Comparison of ENCODE assay signal across 25 mouse cellular contexts in the genomic region with DNA sequence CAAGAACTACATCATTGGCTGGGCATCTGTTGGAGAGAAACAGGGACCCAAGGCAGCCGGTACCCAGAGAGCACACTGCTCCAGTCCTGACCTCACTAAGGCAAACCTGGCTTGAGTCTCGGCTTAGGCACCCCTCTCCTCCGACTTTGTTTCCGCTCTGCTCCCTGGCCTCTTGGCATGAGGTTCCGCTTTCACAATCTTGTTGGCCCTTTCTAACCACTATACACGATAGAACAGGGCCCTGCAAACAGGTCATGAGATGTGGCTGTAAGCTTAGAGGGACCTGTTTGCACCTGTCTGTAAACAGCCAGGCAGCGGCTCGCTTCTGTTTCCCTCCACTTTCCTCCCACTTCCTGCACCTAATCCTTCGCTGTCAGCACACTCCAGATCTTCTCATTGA.
DNase-seq lines count a peak whose midpoint lies in the region; ATAC-seq and TF ChIP-seq lines count a peak whose summit lies in the region.
"Had no signal": no experiment of that assay in that cellular context is flagged by ENCODE, and none has a peak within 500 bp of the region (broad histone marks: within the 10 kb centered on the region; RNA-seq: fewer than 3 reads in every experiment).

No protein-coding gene starts in this region.

- WGBS in stomach, postnatal 0 days, result 33% methylated on average over 9 of the region's 9 CpGs

- no peaks in the 10 kb centered on the region for H3K27me3 ChIP-seq in testis, adult 2 months (ENCODE audit: control insufficient read depth, insufficient read depth, low read length)
- no peaks in the 10 kb centered on the region for H3K27me3 ChIP-seq in stomach, postnatal 0 days (ENCODE audit: control insufficient read depth, insufficient read depth, low read length)
- H3K27me3 ChIP-seq: embryonic facial prominence, embryonic 13.5 days; forebrain, embryonic 15.5 days; heart, embryonic 12.5 days; hindbrain, embryonic 12.5 days; limb, embryonic 12.5 days; neural tube, embryonic 15.5 days had no signal

- TF ChIP-seq EP300 in stomach, postnatal 0 days (optimal IDR thresholded peaks at IDR 0.05), result no peak

- H3K4me3 ChIP-seq in testis, adult 2 months (ENCODE audit: control insufficient read depth, low read depth, low read length), result peak overlapping the region; percentile 31; the same call in 1 of the 2 replicates
- no peak overlapping the region for H3K4me3 ChIP-seq in stomach, postnatal 0 days (ENCODE audit: low read depth, low read length)
- H3K4me3 ChIP-seq: embryonic facial prominence, embryonic 13.5 days; forebrain, embryonic 15.5 days; heart, embryonic 12.5 days; hindbrain, embryonic 12.5 days; layer of hippocampus, adult 2 months; limb, embryonic 12.5 days; neural tube, embryonic 15.5 days had no signal

- no peak overlapping the region for H3K4me2 ChIP-seq in stomach, postnatal 0 days (replicated peaks; ENCODE audit: low read depth)
- H3K4me2 ChIP-seq: embryonic facial prominence, embryonic 13.5 days; forebrain, embryonic 15.5 days; heart, embryonic 12.5 days; hindbrain, embryonic 12.5 days; limb, embryonic 12.5 days; midbrain, embryonic 11.5 days; neural tube, embryonic 15.5 days had no signal

- H3K27ac ChIP-seq in testis, adult 2 months (ENCODE audit: control insufficient read depth, insufficient read depth, low read depth, low read length), result no peak overlapping the region
- no peak overlapping the region for H3K27ac ChIP-seq in stomach, postnatal 0 days (replicated peaks)
- H3K27ac ChIP-seq: embryonic facial prominence, embryonic 13.5 days; forebrain, embryonic 15.5 days; hindbrain, embryonic 12.5 days; layer of hippocampus, adult 2 months; limb, embryonic 12.5 days; liver, embryonic 14.5 days; neural tube, embryonic 15.5 days had no signal

- TF ChIP-seq CTCF in testis, adult 2 months (IDR thresholded peaks at IDR 0.05; ENCODE audit: control insufficient read depth, insufficient read depth, insufficient replicate concordance, low read depth, low read length), result no peak
- no peak for TF ChIP-seq CTCF in stomach, postnatal 0 days (IDR thresholded peaks at IDR 0.05; ENCODE audit: low read depth)

- TF ChIP-seq POLR2A in testis, adult 2 months (IDR thresholded peaks at IDR 0.05; ENCODE audit: control insufficient read depth, low read depth, low read length), result no peak

- no peaks in the 10 kb centered on the region for H3K9me3 ChIP-seq in stomach, postnatal 0 days (ENCODE audit: control insufficient read depth, low read length)
- H3K9me3 ChIP-seq: embryonic facial prominence, embryonic 13.5 days; forebrain, embryonic 15.5 days; heart, embryonic 12.5 days; hindbrain, embryonic 12.5 days; limb, embryonic 12.5 days; neural tube, embryonic 15.5 days had no signal

- peaks cover 2% of the 10 kb centered on the region; the same call in 1 of the 2 replicates for H3K4me1 ChIP-seq in testis, adult 2 months (ENCODE audit: control insufficient read depth, insufficient read depth, low read length)
- H3K4me1 ChIP-seq in stomach, postnatal 0 days (replicated peaks; ENCODE audit: control insufficient read depth, insufficient read depth), result no peaks in the 10 kb centered on the region
- H3K4me1 ChIP-seq: embryonic facial prominence, embryonic 13.5 days; forebrain, embryonic 15.5 days; limb, embryonic 12.5 days; neural tube, embryonic 15.5 days had no signal

- no peak overlapping the region for H3K9ac ChIP-seq in stomach, postnatal 0 days (ENCODE audit: low read length)
- H3K9ac ChIP-seq: embryonic facial prominence, embryonic 13.5 days; forebrain, embryonic 15.5 days; heart, embryonic 12.5 days; hindbrain, embryonic 12.5 days; limb, embryonic 12.5 days; liver, embryonic 14.5 days; neural tube, embryonic 15.5 days had no signal

- peak; percentile 81 for ATAC-seq in granulocyte monocyte progenitor cell, adult 5-6 weeks (replicated peaks; ENCODE audit: poor library complexity, severe bottlenecking)
- no peak for ATAC-seq in stomach, postnatal 0 days (ENCODE audit: low FRiP score, low TSS enrichment)
- ATAC-seq: forebrain, embryonic 15.5 days; intestine, postnatal 0 days had no signal

- no peaks in the 10 kb centered on the region for H3K36me3 ChIP-seq in testis, adult 2 months (ENCODE audit: control insufficient read depth, insufficient read depth, low read length)
- no peaks in the 10 kb centered on the region for H3K36me3 ChIP-seq in stomach, postnatal 0 days (ENCODE audit: control insufficient read depth, insufficient read depth, low read length)
- H3K36me3 ChIP-seq: embryonic facial prominence, embryonic 13.5 days; forebrain, embryonic 15.5 days; heart, embryonic 12.5 days; hindbrain, embryonic 12.5 days; limb, embryonic 12.5 days; neural tube, embryonic 15.5 days had no signal

- peak; percentile 10 for DNase-seq in adrenal gland, postnatal 14 days
- no peak for DNase-seq in adrenal gland, adult 8-10 months
- no peak for DNase-seq in testis, postnatal 14 days (ENCODE audit: low spot score)
- peak; percentile 8 for DNase-seq in stomach, postnatal 0 days (ENCODE audit: low spot score)
- no peak for DNase-seq in gastrocnemius, postnatal 10 days
- no peak for DNase-seq in cerebellum, adult 9-10 months
- DNase-seq: cerebellum, adult 11 months; cerebellum, postnatal 14 days; gastrocnemius, postnatal 36 days; heart, postnatal 10 days; kidney, postnatal 25 days; lung, postnatal 4 days; right cerebral cortex, adult 18-20 months had no signal

Comparison
In these comparisons a context has a peak if more than half of its experiments do, and no peak if none do; other contexts are left out.
1. DNase-seq: peak in adrenal gland, postnatal 14 days (single experiment) and stomach, postnatal 0 days (single experiment); none in adrenal gland, adult 8-10 months (single experiment), testis, postnatal 14 days (single experiment), gastrocnemius, postnatal 10 days (single experiment) and cerebellum, adult 9-10 months (single experiment).